Mouse (Mus musculus): ENCODE data around the gene Epm2a. TPM values are rescaled to one million over a fixed set of nuclear protein-coding genes. Genes with fewer than 3 reads are reported as not detected.
"Not testable (repeated sequence)": the region's sequence is repeated elsewhere in the genome, so short reads cannot be mapped to it uniquely, and the experiment has no call there.

Gene Epm2a
- total RNA-seq (2018; cell fraction: chromatin; rRNA removed) = 1 to 10 TPM in 16 of 26 experiments, under 1 TPM in 8, not detected in 2; 0.18 to 4.9 (median 1.2) TPM
- 1 to 10 TPM; 1.2 to 5.1 (median 2.3) TPM for total RNA-seq (2018; cell fraction: cytosol; rRNA removed)
- total RNA-seq (2018; cell fraction: nucleus; rRNA removed) = 1 to 10 TPM in 22 of 26 experiments, under 1 TPM in 4; 0.42 to 3.7 (median 1.9) TPM
- polyA plus RNA-seq (2018) = 3.2 to 4.7 TPM (median 3.2 TPM) in 3 replicates

DNA sequence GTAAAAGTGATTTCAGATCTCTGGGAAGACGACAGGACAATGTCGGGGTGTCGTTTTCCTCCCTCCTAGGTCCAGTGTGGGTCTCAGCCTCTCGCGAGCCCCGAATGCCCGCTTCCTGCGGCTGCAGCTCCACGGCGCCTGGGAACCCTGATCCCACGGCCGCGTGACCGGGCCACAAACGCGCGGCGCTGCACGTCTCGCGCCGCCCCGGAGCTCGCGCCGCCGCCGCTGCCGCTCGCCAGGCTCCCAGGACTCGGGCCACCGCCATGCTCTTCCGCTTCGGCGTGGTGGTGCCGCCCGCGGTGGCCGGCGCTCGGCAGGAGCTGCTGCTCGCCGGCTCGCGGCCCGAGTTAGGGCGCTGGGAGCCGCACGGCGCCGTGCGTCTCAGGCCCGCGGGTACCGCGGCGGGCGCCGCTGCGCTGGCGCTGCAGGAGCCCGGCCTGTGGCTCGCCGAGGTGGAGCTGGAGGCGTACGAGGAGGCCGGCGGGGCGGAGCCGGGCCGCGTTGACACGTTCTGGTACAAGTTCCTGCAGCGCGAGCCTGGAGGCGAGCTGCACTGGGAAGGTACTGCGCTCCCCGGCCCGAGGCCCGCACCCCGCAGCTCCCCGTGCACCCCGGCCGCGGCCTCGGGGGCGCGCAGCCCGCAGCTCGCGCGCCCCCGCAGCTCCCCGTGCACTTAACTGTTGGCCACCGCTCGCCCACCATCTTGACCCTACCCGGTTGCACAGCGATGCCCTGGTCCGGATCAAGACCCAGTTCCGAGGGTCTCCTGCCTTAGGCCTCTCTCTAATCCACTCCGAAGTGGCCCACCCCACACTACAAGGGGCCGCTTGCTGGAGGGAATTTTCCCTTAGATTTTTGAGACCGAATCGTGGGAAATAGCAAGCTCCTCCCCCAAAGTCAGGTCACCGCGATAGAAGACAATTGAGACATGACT lies at the start of gene Epm2a:
Gene Epm2a (plus strand): TSS at position 200 of the 937 bp plus-strand sequence.
- no peaks in the 10 kb centered on the region for H3K79me2 ChIP-seq (ENCODE audit: inconsistent target)
- no peaks in the 10 kb centered on the region for H3K36me3 ChIP-seq (ENCODE audit: inconsistent target)
- under 1% methylated on average over 102 of the region's 106 CpGs for WGBS (ENCODE audit: missing documents)
- no peak within 1 kb of the TSS for H3K27ac ChIP-seq
- peak within 1 kb of the TSS; percentile 52 for H3K4me3 ChIP-seq (ENCODE audit: inconsistent target)

DNA sequence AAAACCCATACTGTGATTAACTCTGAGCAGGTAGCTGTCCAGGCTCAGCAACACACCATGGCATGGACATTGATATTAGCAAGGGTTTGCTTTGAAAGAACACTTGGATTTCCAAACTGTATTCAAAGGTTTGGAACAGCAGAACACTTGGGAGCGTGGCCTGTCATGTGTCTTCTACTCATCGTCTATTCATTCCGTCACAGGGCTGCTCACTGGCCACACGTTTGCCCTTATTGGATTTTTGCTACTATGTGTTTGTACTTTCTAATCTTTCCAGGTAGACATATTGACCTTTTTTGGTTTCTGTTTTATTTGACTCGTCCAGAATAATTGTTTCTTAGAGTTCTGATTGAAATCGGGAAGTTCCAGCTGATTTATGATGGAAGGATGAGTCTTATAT lies 44.8 kb upstream of the Epm2a start:
- H3K4me3 ChIP-seq (ENCODE audit: inconsistent target) = no peak overlapping the region
- WGBS (ENCODE audit: missing documents) = 93% methylated on average over 6 of the region's 6 CpGs
- H3K79me2 ChIP-seq (ENCODE audit: inconsistent target) = peaks cover 18% of the 10 kb centered on the region; the same call in 1 of the 2 replicates
- no peak overlapping the region for H3K27ac ChIP-seq
- H3K36me3 ChIP-seq (ENCODE audit: inconsistent target) = no peaks in the 10 kb centered on the region; the same call in 1 of the 2 replicates

- no peaks in the 10 kb centered on the region for H3K79me2 ChIP-seq (ENCODE audit: inconsistent target)
- no peak overlapping the region for H3K27ac ChIP-seq
- no peak overlapping the region for H3K4me3 ChIP-seq (ENCODE audit: inconsistent target)
- 83% methylated on average over 9 of the region's 9 CpGs for WGBS (ENCODE audit: missing documents)
- H3K36me3 ChIP-seq (ENCODE audit: inconsistent target) = no peaks in the 10 kb centered on the region
Observed at GRCm38 (mm10) chr10:11305365-11306053, 37.7 kb upstream of the Epm2a start.

GRCm38 (mm10) chr10:11306054-11306367 lies 37.2 kb upstream of the Epm2a start:
- 81% methylated on average over 2 of the region's 2 CpGs for WGBS (ENCODE audit: missing documents)
- Histone ChIP-seq H3K27ac (no peak overlapping the region), H3K79me2 (ENCODE audit: inconsistent target) (no peaks in the 10 kb centered on the region), H3K4me3 (ENCODE audit: inconsistent target) (no peak overlapping the region), H3K36me3 (ENCODE audit: inconsistent target) (no peaks in the 10 kb centered on the region)

GRCm38 (mm10) chr10:11309866-11310265 lies 33.3 kb upstream of the Epm2a start:
- Histone ChIP-seq H3K36me3 (ENCODE audit: inconsistent target) (no peaks in the 10 kb centered on the region), H3K79me2 (ENCODE audit: inconsistent target) (no peaks in the 10 kb centered on the region), H3K4me3 (ENCODE audit: inconsistent target) (no peak overlapping the region), H3K27ac (no peak overlapping the region)
- WGBS (ENCODE audit: missing documents) = 93% methylated on average over 1 of the region's 1 CpGs

DNA sequence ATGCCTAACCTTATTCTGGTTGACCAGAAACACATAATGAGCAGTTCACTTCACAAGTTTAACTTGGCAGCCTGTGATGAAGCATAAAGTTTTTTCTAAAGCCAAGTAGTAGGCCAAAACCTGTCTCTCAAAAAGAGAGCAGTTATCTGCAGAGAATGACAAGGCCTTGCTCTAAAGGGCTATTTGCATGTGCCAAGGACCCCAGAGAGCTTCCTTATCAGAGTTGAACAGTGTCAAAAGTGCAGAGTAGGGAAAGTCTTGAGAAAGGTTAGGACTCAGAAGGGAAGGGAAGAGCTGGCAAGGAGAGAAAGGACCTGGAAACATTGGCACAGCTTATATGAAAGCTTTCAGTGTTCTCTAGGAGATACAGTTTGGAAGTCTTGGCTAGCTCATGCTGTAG lies 32.7 kb upstream of the Epm2a start:
- no peak overlapping the region for H3K4me3 ChIP-seq (ENCODE audit: inconsistent target)
- H3K36me3 ChIP-seq (ENCODE audit: inconsistent target) = no peaks in the 10 kb centered on the region
- H3K27ac ChIP-seq = no peak overlapping the region
- no peaks in the 10 kb centered on the region for H3K79me2 ChIP-seq (ENCODE audit: inconsistent target)

DNA sequence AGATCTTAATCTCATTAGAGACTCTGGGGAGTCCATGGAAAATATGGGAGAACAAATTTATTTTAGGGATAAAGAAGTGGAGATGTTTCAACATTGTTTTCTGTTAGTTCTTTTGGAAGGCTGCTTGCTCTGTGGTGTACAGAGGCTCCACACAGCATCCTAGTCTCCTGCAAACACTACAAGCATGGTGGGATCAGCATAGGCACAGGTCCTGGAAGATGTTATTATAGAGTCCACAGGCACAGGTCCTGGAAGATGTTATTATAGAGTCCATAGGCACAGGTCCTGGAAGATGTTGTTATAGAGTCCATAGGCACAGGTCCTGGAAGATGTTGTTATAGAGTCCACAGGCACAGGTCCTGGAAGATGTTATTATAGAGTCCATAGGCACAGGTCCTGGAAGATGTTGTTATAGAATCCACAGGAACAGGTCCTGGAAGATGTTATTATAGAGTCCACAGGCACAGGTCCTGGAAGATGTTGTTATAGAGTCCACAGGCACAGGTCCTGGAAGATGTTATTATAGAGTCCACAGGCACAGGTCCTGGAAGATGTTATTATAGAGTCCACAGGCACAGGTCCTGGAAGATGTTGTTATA lies 25.2 kb upstream of the Epm2a start:
- not testable (repeated sequence) for H3K36me3 ChIP-seq (ENCODE audit: inconsistent target); H3K4me3 ChIP-seq (ENCODE audit: inconsistent target); H3K27ac ChIP-seq; H3K79me2 ChIP-seq (ENCODE audit: inconsistent target)

DNA sequence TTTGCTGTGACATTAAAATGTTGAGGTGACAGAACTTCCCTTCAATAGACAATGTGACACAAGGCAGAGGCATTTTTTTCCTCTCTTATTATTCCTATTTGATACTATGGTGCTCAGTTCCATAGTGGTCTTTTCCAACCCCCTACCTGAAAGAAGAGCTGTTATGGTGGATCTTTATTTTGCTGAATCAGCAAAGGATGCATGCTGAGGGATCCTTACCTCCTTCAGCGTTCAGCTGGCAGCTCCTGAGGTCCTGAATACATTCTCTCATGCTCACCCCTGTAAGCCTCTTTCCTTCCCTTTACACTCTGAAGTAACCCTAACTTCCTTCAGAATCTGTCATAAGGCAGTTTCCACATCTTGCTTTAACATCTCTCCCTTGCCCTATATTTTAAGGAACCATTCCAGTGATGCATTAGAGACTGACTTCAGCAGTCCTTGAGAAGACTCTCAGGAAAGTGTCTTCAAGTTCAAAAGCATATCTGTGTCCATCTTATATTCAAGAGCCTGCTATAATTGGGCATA lies 23.7 kb upstream of the Epm2a start:
- no peak overlapping the region for H3K27ac ChIP-seq
- no peaks in the 10 kb centered on the region for H3K79me2 ChIP-seq (ENCODE audit: inconsistent target)
- no peak overlapping the region for H3K4me3 ChIP-seq (ENCODE audit: inconsistent target)
- H3K36me3 ChIP-seq (ENCODE audit: inconsistent target) = no peaks in the 10 kb centered on the region
- 70% methylated on average over 1 of the region's 1 CpGs for WGBS (ENCODE audit: missing documents)

DNA sequence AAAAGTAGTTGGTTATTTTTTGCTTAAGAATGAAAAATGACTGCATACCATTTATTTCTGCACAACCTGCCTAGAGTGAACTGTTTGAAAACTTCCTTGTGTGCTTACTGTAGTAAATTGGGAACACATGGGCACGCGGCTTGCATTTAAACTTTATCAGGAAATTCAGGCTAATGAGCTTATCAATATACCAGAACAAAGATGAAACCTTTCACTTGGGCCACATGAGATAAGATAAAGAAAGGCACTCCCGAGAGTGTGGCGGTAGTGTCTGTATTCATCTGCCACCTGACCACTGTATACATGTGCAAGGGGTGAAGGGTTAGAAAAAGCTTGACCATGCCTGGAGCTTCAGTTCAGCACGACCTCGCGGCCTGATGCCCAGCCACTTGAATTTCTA lies 20.9 kb upstream of the Epm2a start:
- H3K27ac ChIP-seq = no peak overlapping the region

DNA sequence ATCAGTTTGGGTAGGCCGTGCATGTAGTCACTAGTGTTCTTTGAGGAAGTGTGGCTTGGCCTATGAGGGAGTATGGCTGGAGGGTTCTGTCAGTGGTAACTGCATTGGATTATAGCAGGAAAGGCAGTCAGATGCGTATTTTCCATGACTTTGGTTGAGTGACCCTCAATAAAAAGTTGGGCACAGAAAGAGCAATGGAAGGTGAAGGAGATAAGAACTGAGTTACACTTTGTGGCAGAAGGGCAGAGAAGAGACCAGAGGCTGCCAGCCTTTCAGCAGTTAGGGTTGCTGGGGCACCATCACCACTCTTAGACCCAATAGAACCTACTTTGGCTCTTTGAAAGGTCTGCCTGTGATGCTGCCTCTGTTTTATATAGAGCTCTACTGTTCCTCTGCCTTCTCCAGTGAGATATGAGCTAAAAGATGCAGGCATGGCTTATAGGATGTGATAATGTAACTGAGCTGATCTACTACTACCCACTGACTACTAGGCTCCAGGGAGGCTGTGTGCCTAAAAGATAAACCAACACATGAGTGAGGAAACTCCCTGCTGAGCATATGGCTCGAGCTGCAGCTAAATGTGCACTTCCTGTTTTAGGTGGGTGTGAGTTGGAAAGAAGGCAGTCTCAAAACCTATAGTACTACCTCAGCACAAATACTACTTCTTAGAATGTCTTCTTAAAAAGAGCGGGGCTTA lies 19.9 kb upstream of the Epm2a start:
- WGBS (ENCODE audit: missing documents) = 72% methylated on average over 4 of the region's 4 CpGs
- no peak overlapping the region for H3K27ac ChIP-seq

More for the DNA sequence above, 20.9 kb upstream of the Epm2a start:
- 100% methylated on average over 4 of the region's 7 CpGs for WGBS (ENCODE audit: missing documents)
- Histone ChIP-seq H3K36me3 (ENCODE audit: inconsistent target) (no peaks in the 10 kb centered on the region), H3K79me2 (ENCODE audit: inconsistent target) (no peaks in the 10 kb centered on the region), H3K4me3 (ENCODE audit: inconsistent target) (no peak overlapping the region)

DNA sequence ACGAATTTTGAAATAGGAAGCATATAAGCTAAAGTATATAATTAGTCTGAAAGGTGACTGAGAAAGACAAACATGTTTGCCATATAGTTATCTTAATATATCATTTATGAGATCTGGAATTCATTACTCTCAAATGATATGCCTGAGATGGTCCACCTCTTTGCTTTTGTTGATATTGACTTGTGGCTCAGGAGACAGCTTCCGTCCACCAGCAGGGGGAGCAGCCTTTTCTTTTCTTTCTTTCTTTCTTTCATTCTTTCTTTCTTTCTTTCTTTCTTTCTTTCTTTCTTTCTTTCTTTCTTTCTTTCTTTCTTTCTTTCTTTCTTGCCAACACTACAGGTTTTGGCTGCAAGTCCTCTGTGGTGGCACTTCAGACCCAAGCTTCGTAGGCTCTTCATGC lies 16.7 kb upstream of the Epm2a start:
- Histone ChIP-seq H3K27ac (no peak overlapping the region), H3K4me3 (ENCODE audit: inconsistent target) (no peak overlapping the region), H3K36me3 (ENCODE audit: inconsistent target) (no peaks in the 10 kb centered on the region), H3K79me2 (ENCODE audit: inconsistent target) (no peaks in the 10 kb centered on the region)
- WGBS (ENCODE audit: missing documents) = 82% methylated on average over 3 of the region's 3 CpGs

More for the DNA sequence above, 19.9 kb upstream of the Epm2a start:
- Histone ChIP-seq H3K4me3 (ENCODE audit: inconsistent target) (no peak overlapping the region), H3K36me3 (ENCODE audit: inconsistent target) (no peaks in the 10 kb centered on the region), H3K79me2 (ENCODE audit: inconsistent target) (no peaks in the 10 kb centered on the region)

GRCm38 (mm10) chr10:11344536-11345468 lies 1.6 kb downstream of the Epm2a start:
- 91% methylated on average over 18 of the region's 18 CpGs for WGBS (ENCODE audit: missing documents)
- Histone ChIP-seq H3K27ac (no peak overlapping the region), H3K4me3 (ENCODE audit: inconsistent target) (no peak overlapping the region), H3K36me3 (ENCODE audit: inconsistent target) (no peaks in the 10 kb centered on the region), H3K79me2 (ENCODE audit: inconsistent target) (no peaks in the 10 kb centered on the region)

- H3K27ac ChIP-seq; H3K4me3 ChIP-seq (ENCODE audit: inconsistent target); H3K79me2 ChIP-seq (ENCODE audit: inconsistent target); H3K36me3 ChIP-seq (ENCODE audit: inconsistent target): not testable (repeated sequence)
- WGBS (ENCODE audit: missing documents) = 69% methylated on average over 3 of the region's 3 CpGs
Observed at GRCm38 (mm10) chr10:11350243-11350974, 7.2 kb downstream of the Epm2a start.
